Mouse (Mus musculus): ENCODE measurements at regions not wholly inside any gene's neighbourhood (a gene's known extent, or its start where the extent isn't known, plus 50 kb on each side); places are given as distances from the start of the nearest gene placed in this dataset.

GRCm38 (mm10) chr6:126371971-126372370 is 163.2 kb downstream of the Kcna5 start:
- Histone ChIP-seq H3K79me2 (replicated peaks; ENCODE audit: control insufficient read depth, extremely low read depth, insufficient read depth, poor library complexity, severe bottlenecking) (no peaks in the 10 kb centered on the region), H3K4me2 (ENCODE audit: insufficient read depth, low read depth, poor library complexity, severe bottlenecking) (no peak overlapping the region), H3K9ac (ENCODE audit: insufficient read depth, low read depth) (no peak overlapping the region), H3K9me3 (replicated peaks; ENCODE audit: low read length) (no peaks in the 10 kb centered on the region), H3K4me3 (replicated peaks in 1 of 3; ENCODE audit: low read depth in 2 of 3, low read length in 2 of 3, poor library complexity in 1 of 3) (no peak overlapping the region), H3K27ac (ENCODE audit: insufficient read depth, low read depth) (no peak overlapping the region), H3K27me3 (replicated peaks) (no peaks in the 10 kb centered on the region), H3K4me1 (ENCODE audit: control insufficient read depth in 1 of 2, insufficient read depth in 2 of 2) (peaks cover 0 to 5% of the 10 kb centered on the region in 2 experiments; a peak in 1 of 4 replicates), H3K36me3 (replicated peaks in 1 of 2; ENCODE audit: control insufficient read depth in 1 of 2, insufficient read depth in 1 of 2, low read length in 1 of 2) (no peaks in the 10 kb centered on the region)
- peak; percentile 80 for DNase-seq (ENCODE audit: extremely low read depth)
- TF ChIP-seq CTCF (conservative IDR thresholded peaks at IDR 0.05 in 1 of 2, IDR thresholded peaks at IDR 0.05 in 1 of 2; ENCODE audit: low read depth in 2 of 2, low read length in 2 of 2) (peak; percentile 54 to 85), SIN3A (IDR thresholded peaks at IDR 0.05; ENCODE audit: low read length) (no peak), RAD21 (IDR thresholded peaks at IDR 0.05; ENCODE audit: low read depth, low read length) (peak; percentile 77), EP300 (IDR thresholded peaks at IDR 0.05; ENCODE audit: low read length) (0 out of 2 replicates have a peak, but pooled peaks have one; percentile 11), ZC3H11A (IDR thresholded peaks at IDR 0.05; ENCODE audit: low read depth, low read length) (peak; percentile 5; the same call in 1 of the 2 replicates), POLR2A (IDR thresholded peaks at IDR 0.05; ENCODE audit: low read depth, low read length) (no peak), SMC3 (IDR thresholded peaks at IDR 0.05; ENCODE audit: low read depth, low read length) (peak; percentile 82)
- in situ Hi-C loops (cut with MboI; ENCODE audit: low pct_ligation_motif_present, low pct_unique_long_range_greater_than_20kb, low sequenced_read_pairs) (loop anchor here (5.0 to 25.0 kb wide), 3 partner anchors 70 to 760 kb away; partner anchors contain the start of gene Ntf3), dilution Hi-C loops (cut with MboI; ENCODE audit: extremely low pct_ligation_motif_present, extremely low pct_unique_long_range_greater_than_20kb, low sequenced_read_pairs) (no loop called here)

- Histone ChIP-seq H3K4me3 (replicated peaks in 1 of 3; ENCODE audit: low read depth in 2 of 3, low read length in 2 of 3, poor library complexity in 1 of 3) (no peak overlapping the region), H3K27me3 (replicated peaks) (no peaks in the 10 kb centered on the region), H3K9ac (ENCODE audit: insufficient read depth, low read depth) (no peak overlapping the region), H3K79me2 (replicated peaks; ENCODE audit: control insufficient read depth, extremely low read depth, insufficient read depth, poor library complexity, severe bottlenecking) (no peaks in the 10 kb centered on the region), H3K36me3 (replicated peaks in 1 of 2; ENCODE audit: control insufficient read depth in 1 of 2, insufficient read depth in 1 of 2, low read length in 1 of 2) (no peaks in the 10 kb centered on the region), H3K4me2 (ENCODE audit: insufficient read depth, low read depth, poor library complexity, severe bottlenecking) (no peak overlapping the region), H3K4me1 (ENCODE audit: control insufficient read depth in 1 of 2, insufficient read depth in 2 of 2) (peaks cover 0 to 5% of the 10 kb centered on the region in 2 experiments; a peak in 1 of 4 replicates), H3K9me3 (replicated peaks; ENCODE audit: low read length) (no peaks in the 10 kb centered on the region), H3K27ac (ENCODE audit: insufficient read depth, low read depth) (no peak overlapping the region)
- in situ Hi-C loops (cut with MboI; ENCODE audit: low pct_ligation_motif_present, low pct_unique_long_range_greater_than_20kb, low sequenced_read_pairs) (loop anchor here (5.0 to 25.0 kb wide), 3 partner anchors 71 to 759 kb away; partner anchors contain the start of gene Ntf3), dilution Hi-C loops (cut with MboI; ENCODE audit: extremely low pct_ligation_motif_present, extremely low pct_unique_long_range_greater_than_20kb, low sequenced_read_pairs) (no loop called here)
- TF ChIP-seq SMC3 (IDR thresholded peaks at IDR 0.05; ENCODE audit: low read depth, low read length) (peak; percentile 88), TCF12 (IDR thresholded peaks at IDR 0.05; ENCODE audit: low read depth, low read length) (no peak), ZC3H11A (IDR thresholded peaks at IDR 0.05; ENCODE audit: low read depth, low read length) (peak; percentile 31; the same call in 1 of the 2 replicates), EP300 (IDR thresholded peaks at IDR 0.05; ENCODE audit: low read length) (no peak), CTCF (conservative IDR thresholded peaks at IDR 0.05 in 1 of 2, IDR thresholded peaks at IDR 0.05 in 1 of 2; ENCODE audit: low read depth in 2 of 2, low read length in 2 of 2) (peak in 1 of 2 experiments; percentile 76; a peak in 2 of 4 replicates), ZKSCAN1 (IDR thresholded peaks at IDR 0.05; ENCODE audit: borderline replicate concordance, low read depth, low read length) (no peak), RAD21 (IDR thresholded peaks at IDR 0.05; ENCODE audit: low read depth, low read length) (peak; percentile 83), PAX5 (IDR thresholded peaks at IDR 0.05; ENCODE audit: low read length) (no peak)
- DNase-seq (ENCODE audit: extremely low read depth) = peak; percentile 46
These were observed 163.7 kb downstream of the Kcna5 start for GRCm38 (mm10) chr6:126371489-126371888.

- in situ Hi-C loops (cut with MboI; ENCODE audit: low pct_ligation_motif_present, low pct_unique_long_range_greater_than_20kb, low sequenced_read_pairs) (loop anchor here (25.0 kb wide), 2 partner anchors 203 to 753 kb away; partner anchors contain the start of gene Ntf3), dilution Hi-C loops (cut with MboI; ENCODE audit: extremely low pct_ligation_motif_present, extremely low pct_unique_long_range_greater_than_20kb, low sequenced_read_pairs) (no loop called here)
- H3K79me2 ChIP-seq (replicated peaks; ENCODE audit: control insufficient read depth, extremely low read depth, insufficient read depth, poor library complexity, severe bottlenecking) = no peaks in the 10 kb centered on the region
- H3K4me2 ChIP-seq (ENCODE audit: insufficient read depth, low read depth, poor library complexity, severe bottlenecking) = no peak overlapping the region
- H3K36me3 ChIP-seq (replicated peaks in 1 of 2; ENCODE audit: control insufficient read depth in 1 of 2, insufficient read depth in 1 of 2, low read length in 1 of 2) = no peaks in the 10 kb centered on the region
- no peak overlapping the region for H3K27ac ChIP-seq (ENCODE audit: insufficient read depth, low read depth)
- H3K27me3 ChIP-seq (replicated peaks) = peaks cover 23% of the 10 kb centered on the region
- H3K4me1 ChIP-seq (ENCODE audit: control insufficient read depth in 1 of 2, insufficient read depth in 2 of 2) = no peaks in the 10 kb centered on the region
- no peak overlapping the region for H3K4me3 ChIP-seq (replicated peaks in 1 of 3; ENCODE audit: low read depth in 2 of 3, low read length in 2 of 3, poor library complexity in 1 of 3)
- H3K9me3 ChIP-seq (replicated peaks; ENCODE audit: low read length) = peaks cover 2% of the 10 kb centered on the region
- H3K9ac ChIP-seq (ENCODE audit: insufficient read depth, low read depth) = no peak overlapping the region
- DNase-seq (ENCODE audit: extremely low read depth) = no peak
- TF ChIP-seq ETS1 (conservative IDR thresholded peaks at IDR 0.05; ENCODE audit: low read depth, low read length) = no peak
- no peak for TF ChIP-seq JUN (IDR thresholded peaks at IDR 0.05; ENCODE audit: insufficient read depth, low read depth, low read length)
- TF ChIP-seq MAZ (IDR thresholded peaks at IDR 0.05; ENCODE audit: low read depth, low read length) = no peak
- TF ChIP-seq TCF12 (IDR thresholded peaks at IDR 0.05; ENCODE audit: low read depth, low read length) = no peak
- no peak for TF ChIP-seq HCFC1 (IDR thresholded peaks at IDR 0.05; ENCODE audit: low read depth, low read length)
- TF ChIP-seq POLR2A (IDR thresholded peaks at IDR 0.05; ENCODE audit: low read depth, low read length) = no peak
- TF ChIP-seq MAX (IDR thresholded peaks at IDR 0.05; ENCODE audit: low read length) = no peak
- no peak for TF ChIP-seq RAD21 (IDR thresholded peaks at IDR 0.05; ENCODE audit: low read depth, low read length)
- TF ChIP-seq EP300 (IDR thresholded peaks at IDR 0.05; ENCODE audit: low read length) = no peak
- no peak for TF ChIP-seq BHLHE40 (IDR thresholded peaks at IDR 0.05; ENCODE audit: low read depth, low read length)
- no peak for TF ChIP-seq JUND (conservative IDR thresholded peaks at IDR 0.05; ENCODE audit: low read depth, low read length)
- no peak for TF ChIP-seq E2F4 (IDR thresholded peaks at IDR 0.05; ENCODE audit: insufficient replicate concordance, low read depth, low read length)
- TF ChIP-seq MAFK (IDR thresholded peaks at IDR 0.05; ENCODE audit: insufficient replicate concordance, low read length) = no peak
- no peak for TF ChIP-seq UBTF (IDR thresholded peaks at IDR 0.05; ENCODE audit: low read depth, low read length)
- TF ChIP-seq CHD2 (IDR thresholded peaks at IDR 0.05; ENCODE audit: low read length) = no peak
- no peak for TF ChIP-seq SMC3 (IDR thresholded peaks at IDR 0.05; ENCODE audit: low read depth, low read length)
- TF ChIP-seq MEF2A (IDR thresholded peaks at IDR 0.05; ENCODE audit: borderline replicate concordance, low read depth, low read length) = no peak
- no peak for TF ChIP-seq SIN3A (IDR thresholded peaks at IDR 0.05; ENCODE audit: low read length)
- TF ChIP-seq PAX5 (IDR thresholded peaks at IDR 0.05; ENCODE audit: low read length) = no peak
These were observed 169.7 kb downstream of the Kcna5 start for GRCm38 (mm10) chr6:126365495-126365894.

All from CH12.LX (cell line).